Mouse (Mus musculus) pancreas, adult 10 weeks (tissue): Measurements from ENCODE around the gene Fasl. TPM values are rescaled to one million over a fixed set of nuclear protein-coding genes. Genes with fewer than 3 reads are reported as not detected.

Experiments
- polyA plus RNA-seq: library from polyadenylated mRNA; stranded (reverse); fragments of 350-450 nt; fragmentation: Illumina TruSeq; extraction: RNeasy Lipid Tissue Mini Kit (QIAGEN cat#74804); gene quantifications from one replicate; pipeline ENCODE4 v1.2.3, GENCODE M21; 2015; ENCODE audit warnings: low read depth, low replicate concordance; ENCODE audit not compliant: insufficient read depth

Gene Fasl
- polyA plus RNA-seq = not detected

DNA sequence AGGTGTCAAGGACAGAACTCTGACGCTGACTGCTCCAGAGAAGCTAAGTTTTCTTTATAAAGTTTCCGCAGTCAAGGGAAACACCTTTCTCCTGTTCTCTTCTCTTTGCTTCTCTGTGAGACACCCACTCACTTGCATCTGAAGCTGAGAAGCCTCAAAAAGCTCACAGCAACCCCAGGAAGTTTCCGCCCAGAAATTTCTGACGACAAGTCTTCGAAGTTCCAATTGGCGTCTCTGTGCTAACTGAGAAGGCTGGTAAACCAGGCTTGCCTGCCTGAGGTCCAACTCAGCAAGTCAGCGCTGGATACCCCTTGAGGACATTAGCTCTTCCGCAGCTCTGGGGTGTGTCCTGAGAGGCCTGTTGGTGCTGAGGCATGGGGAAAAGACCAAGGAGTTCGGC, at the start of gene Fasl:
Gene Fasl (minus strand): TSS at position 157 of the 400 bp plus-strand sequence.

Other genes starting within 250 kb of the Fasl start
- gene Suco, start 88.2 kb upstream of the Fasl start, polyA plus RNA-seq = 14.1 TPM
- gene Pigc, start 180.7 kb upstream of the Fasl start, polyA plus RNA-seq = 5.6 TPM
- gene 4930558K02Rik, start 191.1 kb upstream of the Fasl start, polyA plus RNA-seq = not detected